8 mouse cellular contexts compared by ENCODE assay signal in the genomic region with DNA sequence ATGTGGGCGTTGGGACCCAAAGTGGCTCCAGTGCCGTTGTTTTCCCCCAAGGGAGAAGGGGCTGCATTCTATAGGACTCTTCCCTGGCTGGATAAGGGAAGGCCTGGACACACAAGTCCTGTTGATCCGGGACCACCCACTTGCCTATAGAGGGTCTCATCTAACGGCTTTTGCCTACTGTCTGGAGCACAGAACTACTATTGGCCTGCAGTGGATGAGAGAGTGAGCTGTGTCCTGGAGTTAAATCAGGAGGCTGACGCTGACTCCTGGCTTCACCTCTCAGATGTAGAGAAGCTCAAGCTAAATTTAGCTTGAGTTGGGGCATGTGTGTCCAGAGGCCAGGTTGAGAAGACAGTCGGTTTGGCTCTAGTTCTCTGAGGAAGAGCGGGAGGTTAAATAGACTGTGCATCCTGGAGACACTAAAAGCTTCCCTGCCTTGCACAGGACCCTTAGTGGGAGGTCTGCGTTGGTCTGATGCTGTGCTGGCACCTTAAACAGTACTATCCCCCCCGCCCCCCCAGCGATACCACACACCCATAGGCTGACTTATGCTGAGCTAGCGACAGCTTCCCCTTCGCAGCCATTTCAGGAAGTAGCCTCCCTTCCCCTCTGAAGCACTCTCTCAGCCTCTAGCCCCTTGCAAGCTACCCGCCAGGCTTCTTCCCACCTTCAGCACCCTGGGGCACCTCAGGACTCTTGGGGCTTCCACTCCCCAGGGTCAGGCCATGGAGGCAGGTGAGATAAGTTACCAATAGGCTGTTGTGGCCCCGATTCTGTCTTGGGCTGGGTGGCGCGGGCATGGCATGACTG. TPM values are rescaled to one million over a fixed set of nuclear protein-coding genes. Genes with fewer than 3 reads are reported as not detected.
DNase-seq lines count a peak whose midpoint lies in the region; ATAC-seq and TF ChIP-seq lines count a peak whose summit lies in the region.

No protein-coding gene starts in this region.

- no peaks in the 10 kb centered on the region; the same call in 1 of the 2 replicates for H3K4me1 ChIP-seq in intestine, postnatal 0 days (replicated peaks; ENCODE audit: control insufficient read depth, insufficient read depth, low read length)
- H3K4me1 ChIP-seq in midbrain, embryonic 12.5 days = peaks cover 14% of the 10 kb centered on the region

- no peaks in the 10 kb centered on the region for H3K27me3 ChIP-seq in intestine, postnatal 0 days (replicated peaks; ENCODE audit: control insufficient read depth, insufficient read depth, low read length)
- no peaks in the 10 kb centered on the region for H3K27me3 ChIP-seq in midbrain, embryonic 12.5 days

- no peaks in the 10 kb centered on the region for H3K9me3 ChIP-seq in intestine, postnatal 0 days (ENCODE audit: control insufficient read depth)
- H3K9me3 ChIP-seq in midbrain, embryonic 12.5 days = no peaks in the 10 kb centered on the region

- peak; percentile 36 to 60 for DNase-seq in adrenal gland, adult (ENCODE audit: inconsistent age in 2 of 2, low spot score in 1 of 2)
- no peak for DNase-seq in adrenal gland, adult 18-20 months (ENCODE audit: low spot score in 2 of 2)
- DNase-seq in T-cell, adult 2 months (ENCODE audit: low spot score) = peak; percentile 57
- DNase-seq in thymus, postnatal 0 days (ENCODE audit: low spot score) = peak; percentile 73
- no peak for DNase-seq in layer of hippocampus, adult 9-10 months (ENCODE audit: low spot score)

- ATAC-seq in granulocyte monocyte progenitor cell, adult 5-6 weeks (replicated peaks; ENCODE audit: poor library complexity, severe bottlenecking) = peak; percentile 49
- ATAC-seq in intestine, postnatal 0 days = no peak; the same call in 1 of the 2 replicates
- ATAC-seq in midbrain, embryonic 12.5 days (ENCODE audit: low FRiP score, low read depth) = peak; percentile 47

- H3K4me2 ChIP-seq in intestine, postnatal 0 days (replicated peaks; ENCODE audit: low read depth) = peak overlapping the region; percentile 84
- H3K4me2 ChIP-seq in midbrain, embryonic 12.5 days (replicated peaks) = peak overlapping the region; percentile 92

- H3K36me3 ChIP-seq in intestine, postnatal 0 days (ENCODE audit: control insufficient read depth, insufficient read depth) = peaks cover 27% of the 10 kb centered on the region
- H3K36me3 ChIP-seq in midbrain, embryonic 12.5 days = peaks cover 41% of the 10 kb centered on the region

- peak overlapping the region; percentile 69 for H3K4me3 ChIP-seq in intestine, postnatal 0 days (ENCODE audit: low read depth, low read length)
- H3K4me3 ChIP-seq in midbrain, embryonic 12.5 days = peak overlapping the region; percentile 96

- TF ChIP-seq CTCF in intestine, postnatal 0 days (IDR thresholded peaks at IDR 0.05; ENCODE audit: low read depth) = no peak

- H3K27ac ChIP-seq in intestine, postnatal 0 days (ENCODE audit: low read depth, low read length) = peak overlapping the region; percentile 94
- peak overlapping the region; percentile 94 for H3K27ac ChIP-seq in midbrain, embryonic 12.5 days (replicated peaks)

- WGBS in intestine, postnatal 0 days = 30% methylated on average over 16 of the region's 16 CpGs
- WGBS in midbrain, embryonic 12.5 days = 26% methylated on average over 16 of the region's 16 CpGs

- H3K9ac ChIP-seq in intestine, postnatal 0 days (ENCODE audit: low read depth, low read length) = peak overlapping the region; percentile 80
- H3K9ac ChIP-seq in midbrain, embryonic 12.5 days (replicated peaks) = peak overlapping the region; percentile 92

RNA-seq across cellular contexts. Expression of a gene that starts 1.2 kb away (rescaled TPM):
- 1 to 10 TPM; 8.6 to 9.1 TPM for total RNA-seq in adrenal gland, adult 18-20 months (2021)
- total RNA-seq in granulocyte monocyte progenitor cell, adult 5-6 weeks (2014; fragmentation: Nextera tagmentation) = 28.1 and 37.5 TPM in 2 replicates
- total RNA-seq in granulocyte monocyte progenitor cell, adult 5-6 weeks (2017) = 13.6 and 16.5 TPM in 2 replicates
- 0.93 and 0.94 TPM in 2 replicates for polyA plus RNA-seq in intestine, postnatal 0 days (2015; fragmentation: Nextera tagmentation; extraction: Ambion mirVana)
- 6.6 and 6.9 TPM in 2 replicates for polyA plus RNA-seq in midbrain, embryonic 12.5 days (2016; fragmentation: Nextera tagmentation; extraction: Ambion mirVana)
- 9.4 TPM in 2 replicates for polyA plus RNA-seq in thymus, postnatal 0 days (2015; fragmentation: Nextera tagmentation; extraction: Ambion mirVana)

RNA-seq across cellular contexts. Expression of a gene that starts 12.2 kb away (rescaled TPM):
- total RNA-seq in adrenal gland, adult 18-20 months (2021) = 10 to 100 TPM; 48.5 to 51.0 TPM
- total RNA-seq in granulocyte monocyte progenitor cell, adult 5-6 weeks (2014; fragmentation: Nextera tagmentation) = 48.1 and 49.5 TPM in 2 replicates
- total RNA-seq in granulocyte monocyte progenitor cell, adult 5-6 weeks (2017) = 10.1 and 11.4 TPM in 2 replicates
- polyA plus RNA-seq in intestine, postnatal 0 days (2015; fragmentation: Nextera tagmentation; extraction: Ambion mirVana) = 12.2 and 14.9 TPM in 2 replicates
- 21.5 and 21.7 TPM in 2 replicates for polyA plus RNA-seq in midbrain, embryonic 12.5 days (2016; fragmentation: Nextera tagmentation; extraction: Ambion mirVana)
- polyA plus RNA-seq in thymus, postnatal 0 days (2015; fragmentation: Nextera tagmentation; extraction: Ambion mirVana) = 16.1 and 21.1 TPM in 2 replicates

RNA-seq across cellular contexts. Expression of a gene that starts 18.2 kb away (rescaled TPM):
- total RNA-seq in adrenal gland, adult 18-20 months (2021) = 100 to 1,000 TPM; 115 to 116 TPM
- total RNA-seq in granulocyte monocyte progenitor cell, adult 5-6 weeks (2014; fragmentation: Nextera tagmentation) = 26.6 and 35.3 TPM in 2 replicates
- 36.4 and 36.6 TPM in 2 replicates for total RNA-seq in granulocyte monocyte progenitor cell, adult 5-6 weeks (2017)
- 153 and 158 TPM in 2 replicates for polyA plus RNA-seq in intestine, postnatal 0 days (2015; fragmentation: Nextera tagmentation; extraction: Ambion mirVana)
- polyA plus RNA-seq in midbrain, embryonic 12.5 days (2016; fragmentation: Nextera tagmentation; extraction: Ambion mirVana) = 50.5 and 55.1 TPM in 2 replicates
- polyA plus RNA-seq in thymus, postnatal 0 days (2015; fragmentation: Nextera tagmentation; extraction: Ambion mirVana) = 92.7 and 96.1 TPM in 2 replicates

RNA-seq across cellular contexts. Expression of a gene that starts 22.8 kb away (rescaled TPM):
- total RNA-seq in adrenal gland, adult 18-20 months (2021) = under 1 TPM; 0.36 to 0.38 TPM
- total RNA-seq in granulocyte monocyte progenitor cell, adult 5-6 weeks (2014; fragmentation: Nextera tagmentation) = not detected in 2 replicates
- not detected in 2 replicates for total RNA-seq in granulocyte monocyte progenitor cell, adult 5-6 weeks (2017)
- 7.5 and 8.6 TPM in 2 replicates for polyA plus RNA-seq in intestine, postnatal 0 days (2015; fragmentation: Nextera tagmentation; extraction: Ambion mirVana)
- polyA plus RNA-seq in midbrain, embryonic 12.5 days (2016; fragmentation: Nextera tagmentation; extraction: Ambion mirVana) = 3.8 and 3.9 TPM in 2 replicates
- 3.3 and 3.9 TPM in 2 replicates for polyA plus RNA-seq in thymus, postnatal 0 days (2015; fragmentation: Nextera tagmentation; extraction: Ambion mirVana)

RNA-seq across cellular contexts. Expression of a gene that starts 26.8 kb away (rescaled TPM):
- total RNA-seq in adrenal gland, adult 18-20 months (2021) = 10 to 100 TPM; 50.0 to 64.5 TPM
- total RNA-seq in granulocyte monocyte progenitor cell, adult 5-6 weeks (2014; fragmentation: Nextera tagmentation) = 68.7 and 83.6 TPM in 2 replicates
- total RNA-seq in granulocyte monocyte progenitor cell, adult 5-6 weeks (2017) = 19.4 and 19.9 TPM in 2 replicates
- polyA plus RNA-seq in intestine, postnatal 0 days (2015; fragmentation: Nextera tagmentation; extraction: Ambion mirVana) = 4.7 and 6.6 TPM in 2 replicates
- 15.5 and 15.9 TPM in 2 replicates for polyA plus RNA-seq in midbrain, embryonic 12.5 days (2016; fragmentation: Nextera tagmentation; extraction: Ambion mirVana)
- polyA plus RNA-seq in thymus, postnatal 0 days (2015; fragmentation: Nextera tagmentation; extraction: Ambion mirVana) = 10.1 and 14.1 TPM in 2 replicates

Comparison
In these comparisons a context has a peak if more than half of its experiments do, and no peak if none do; other contexts are left out.
1. DNase-seq: peak in adrenal gland, adult (2 of 2), T-cell, adult 2 months (single experiment) and thymus, postnatal 0 days (single experiment); none in adrenal gland, adult 18-20 months (0 of 2) and layer of hippocampus, adult 9-10 months (single experiment).